Mouse (Mus musculus): Measurements from ENCODE around the gene Lmbrd1.
"Not testable (repeated sequence)": the region's sequence is repeated elsewhere in the genome, so short reads cannot be mapped to it uniquely, and the experiment has no call there.

The Lmbrd1 gene

DNA sequence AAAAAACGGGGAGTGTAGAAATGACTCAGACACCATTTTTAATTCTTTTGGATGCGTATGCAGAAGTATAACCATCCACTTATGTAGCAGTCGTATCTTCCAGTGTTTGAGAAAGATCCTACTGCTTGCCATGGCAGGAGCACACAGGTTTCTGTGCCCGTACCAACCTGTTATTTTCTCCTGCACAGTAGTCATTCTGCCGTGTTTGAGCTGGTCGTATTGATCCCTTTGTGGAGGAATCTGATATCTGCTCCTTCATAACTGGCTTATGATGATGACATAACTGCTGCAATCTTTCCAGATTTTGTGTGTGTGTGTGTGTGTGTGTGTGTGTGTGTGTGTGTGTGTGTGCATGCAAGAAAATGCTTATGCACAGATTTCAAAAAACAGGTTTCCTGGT lies 25.4 kb downstream of the Lmbrd1 start:
- POLR2A ChIA-PET: no interaction called here
- CTCF ChIA-PET: no interaction called here

DNA sequence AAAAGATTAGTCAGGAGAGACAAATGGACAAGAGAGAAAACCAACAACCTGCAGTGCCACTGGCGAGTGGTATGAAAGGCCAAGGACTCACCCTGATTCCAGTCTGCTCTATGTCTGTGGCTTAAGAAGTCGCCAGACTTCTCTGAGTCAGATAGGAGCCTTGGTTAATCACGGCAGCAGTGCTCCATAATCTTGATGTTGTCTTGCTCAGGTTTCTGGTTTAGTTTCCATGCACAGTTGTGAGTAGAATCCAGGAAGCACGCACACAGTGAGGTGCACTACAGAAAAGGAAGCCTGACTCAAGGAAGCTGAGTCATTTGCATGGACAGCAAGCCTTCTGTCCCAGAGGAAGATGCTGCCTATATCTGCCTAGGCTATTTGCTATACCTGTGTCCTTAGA lies 37.9 kb downstream of the Lmbrd1 start:
- POLR2A ChIA-PET: no interaction called here
- CTCF ChIA-PET: no interaction called here

DNA sequence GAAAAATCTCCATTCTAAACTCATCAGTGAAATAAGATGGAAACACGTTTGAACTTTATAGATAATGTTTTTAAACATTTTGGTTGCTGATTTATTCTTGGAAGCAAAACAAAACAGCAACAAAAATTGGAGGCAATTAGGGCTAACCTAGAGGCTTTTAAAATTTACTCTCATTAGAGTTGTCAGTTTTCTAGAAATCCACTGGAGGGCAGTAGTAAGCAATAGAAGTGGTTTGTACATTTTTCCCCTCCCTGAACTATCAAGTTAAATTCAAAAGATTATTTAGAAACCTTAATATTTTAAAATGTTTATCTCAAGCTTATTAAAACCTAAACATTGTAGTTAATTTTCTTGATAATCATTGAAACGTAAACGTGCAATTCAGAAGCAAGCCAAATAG lies 41.2 kb downstream of the Lmbrd1 start:
- ChIA-PET CTCF (no interaction called here), POLR2A (interaction anchor here in 1 of 4 experiments (0.7 kb wide), 1 partner anchor 22 kb away, joined by 3 read pairs; no protein-coding TSS in a partner anchor)

DNA sequence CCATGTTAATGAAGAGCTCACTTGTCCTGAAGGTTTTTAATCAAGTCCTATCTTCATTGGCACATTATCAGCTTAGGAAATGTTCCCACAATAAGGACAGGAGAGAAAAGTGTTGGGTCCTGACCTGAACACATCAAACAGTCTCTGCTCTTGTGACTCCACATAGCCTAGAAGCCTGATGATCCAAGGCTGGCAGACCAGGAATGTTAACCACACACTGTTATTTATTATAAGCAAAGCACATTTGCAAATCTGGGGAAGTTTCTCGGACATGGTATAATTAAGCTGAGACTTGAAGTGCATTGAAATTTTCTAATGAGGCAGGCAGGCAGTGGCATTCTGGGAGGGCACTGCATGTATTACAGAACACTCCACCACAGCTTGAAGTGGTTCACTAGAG lies 41.8 kb downstream of the Lmbrd1 start:
- ChIA-PET POLR2A (interaction anchor here in 1 of 4 experiments (0.6 to 0.7 kb wide), 2 partner anchors 21 to 580 kb away, joined by 3 to 5 read pairs; no protein-coding TSS in a partner anchor), CTCF (no interaction called here)

DNA sequence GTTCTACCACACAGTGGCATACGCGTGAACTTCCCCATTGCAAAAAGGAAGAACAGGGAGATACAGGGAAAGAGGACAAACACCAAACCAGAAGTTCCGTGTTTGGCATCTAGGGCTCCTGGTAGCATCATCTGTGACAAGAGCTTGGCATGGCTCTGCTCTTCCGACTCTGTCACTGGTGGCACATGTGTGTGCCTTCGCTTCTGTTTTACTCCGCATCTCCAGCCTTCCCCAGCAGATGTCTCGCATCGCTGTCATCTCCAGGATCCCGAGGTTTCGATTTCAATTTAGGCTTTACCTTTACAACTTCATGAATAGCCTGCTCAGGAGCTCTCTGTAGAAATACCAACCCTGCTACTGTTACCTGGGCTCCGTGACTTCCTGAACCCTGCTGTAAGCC lies 51.4 kb downstream of the Lmbrd1 start:
- ChIA-PET POLR2A (no interaction called here), CTCF (no interaction called here)

DNA sequence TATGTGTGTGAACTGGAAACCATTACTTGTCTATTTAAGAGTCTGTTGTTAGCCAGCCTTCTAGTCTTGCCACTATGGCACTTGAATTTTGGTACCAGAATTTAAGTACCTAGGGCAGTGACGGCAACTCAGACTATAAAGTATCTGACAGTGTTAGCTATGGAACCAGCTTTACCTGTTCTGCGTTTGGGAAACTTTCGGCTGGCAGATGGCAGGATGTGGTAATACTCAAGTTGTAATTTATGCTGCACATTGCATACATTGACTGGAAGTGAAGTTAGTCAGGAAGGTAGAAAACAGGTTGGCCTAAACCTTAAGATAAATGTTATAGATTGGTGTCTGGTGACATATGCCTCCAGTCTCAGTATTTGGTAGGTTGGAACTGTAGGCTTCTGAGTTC lies 53.9 kb downstream of the Lmbrd1 start:
- ChIA-PET POLR2A (no interaction called here), CTCF (interaction anchor here in 1 of 4 experiments (0.5 kb wide), 1 partner anchor 167 kb away, joined by 4 read pairs; no protein-coding TSS in a partner anchor)

DNA sequence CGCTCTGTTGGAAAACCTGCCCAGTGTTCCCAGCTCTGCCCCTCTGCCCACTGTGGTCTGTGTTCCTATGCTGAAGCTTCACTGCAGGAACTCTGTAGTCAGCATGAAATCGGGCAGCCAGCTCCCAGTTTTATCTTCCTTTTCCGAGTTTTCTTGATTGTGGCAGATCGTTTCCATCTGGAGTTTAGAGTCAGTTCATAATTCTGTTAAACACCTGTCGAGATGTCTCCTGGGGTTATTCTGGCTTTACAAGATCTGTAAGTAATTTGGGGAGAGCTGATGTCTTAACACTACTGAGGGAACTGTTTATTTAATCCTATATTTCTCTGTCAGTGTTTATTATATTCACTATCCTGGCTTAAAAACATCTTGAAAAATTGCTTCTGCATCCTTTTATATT lies 56.4 kb downstream of the Lmbrd1 start:
- POLR2A ChIA-PET: no interaction called here
- CTCF ChIA-PET: no interaction called here

DNA sequence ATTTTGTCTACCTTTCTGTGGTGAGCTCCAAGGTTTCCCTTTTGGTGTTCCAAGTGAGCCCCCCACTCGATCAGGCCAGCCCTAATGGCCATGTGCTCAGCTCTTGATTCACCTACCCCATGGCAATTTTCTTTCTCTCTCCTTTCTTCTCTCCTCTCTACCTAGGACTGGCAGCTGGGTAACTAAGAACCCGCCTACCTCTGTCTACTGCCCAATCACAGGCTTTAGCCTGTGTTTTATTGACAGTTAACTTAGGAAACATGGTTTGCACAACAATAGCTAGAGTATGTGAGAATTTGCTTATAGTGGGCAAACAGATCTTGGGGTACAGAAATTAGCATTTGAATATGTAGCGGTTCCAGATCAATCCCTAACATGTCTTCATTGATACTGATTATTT lies 62.5 kb downstream of the Lmbrd1 start:
- CTCF ChIA-PET: no interaction called here
- POLR2A ChIA-PET: interaction anchor here in 1 of 4 experiments (0.6 kb wide), 2 partner anchors 9 to 21 kb away, joined by 3 read pairs; no protein-coding TSS in a partner anchor

DNA sequence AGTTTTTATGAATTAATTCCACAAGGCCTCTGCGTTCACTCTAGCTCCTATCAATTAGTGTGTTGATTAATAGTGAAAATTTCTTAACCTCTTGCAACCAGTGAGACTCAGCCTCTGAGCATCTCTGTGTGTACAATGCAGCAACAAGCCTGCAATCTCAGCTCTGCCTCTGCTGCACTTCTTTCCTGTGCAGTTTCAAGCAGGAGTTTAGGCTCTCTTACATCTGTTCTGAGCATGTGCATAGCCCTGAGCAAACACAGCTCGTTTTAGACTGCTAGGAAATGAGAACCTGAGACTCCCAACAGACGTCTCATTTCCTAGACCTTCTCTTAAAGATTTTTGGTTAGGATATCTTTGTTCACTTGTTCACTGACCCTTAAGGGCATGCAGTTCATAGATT lies 63.1 kb downstream of the Lmbrd1 start:
- ChIA-PET CTCF (no interaction called here), POLR2A (interaction anchor here in 1 of 4 experiments (0.6 kb wide), 1 partner anchor 22 kb away, joined by 3 read pairs; no protein-coding TSS in a partner anchor)

DNA sequence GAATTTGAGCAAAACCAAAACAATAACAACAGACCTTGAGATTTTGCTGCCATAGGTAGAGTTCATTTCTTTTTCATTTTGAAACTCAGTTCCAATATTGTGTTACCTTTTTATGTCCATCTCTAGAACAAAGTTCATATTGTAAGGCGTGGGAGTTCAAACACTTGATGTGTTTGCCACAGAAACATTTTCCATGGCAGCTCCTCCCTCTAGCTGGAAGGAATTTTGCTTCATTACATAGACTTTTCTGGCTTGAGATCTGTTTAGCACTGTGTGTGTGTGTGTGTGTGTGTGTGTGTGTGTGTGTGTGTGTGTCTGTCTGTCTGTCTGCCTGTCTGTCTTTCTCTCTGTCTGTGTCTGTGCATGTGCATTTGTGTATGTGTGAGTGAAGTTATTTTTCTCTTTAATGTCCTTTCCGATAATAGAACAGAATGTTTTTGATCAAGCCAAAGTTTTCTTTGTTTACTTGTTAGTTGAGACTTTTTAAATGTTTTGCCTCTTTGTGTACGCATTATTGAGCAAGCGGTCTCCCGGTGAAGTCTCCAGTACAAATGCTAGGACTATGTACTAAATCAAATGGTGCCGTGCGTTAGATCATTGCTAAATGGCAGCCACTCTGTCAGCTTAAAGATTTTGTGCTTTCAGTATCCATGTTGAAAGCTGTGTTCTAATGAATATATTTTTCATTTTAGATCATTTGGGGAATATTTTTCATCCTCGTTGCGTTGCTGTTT lies 64.9 kb downstream of the Lmbrd1 start:
- CTCF ChIA-PET: no interaction called here
- POLR2A ChIA-PET: no interaction called here

DNA sequence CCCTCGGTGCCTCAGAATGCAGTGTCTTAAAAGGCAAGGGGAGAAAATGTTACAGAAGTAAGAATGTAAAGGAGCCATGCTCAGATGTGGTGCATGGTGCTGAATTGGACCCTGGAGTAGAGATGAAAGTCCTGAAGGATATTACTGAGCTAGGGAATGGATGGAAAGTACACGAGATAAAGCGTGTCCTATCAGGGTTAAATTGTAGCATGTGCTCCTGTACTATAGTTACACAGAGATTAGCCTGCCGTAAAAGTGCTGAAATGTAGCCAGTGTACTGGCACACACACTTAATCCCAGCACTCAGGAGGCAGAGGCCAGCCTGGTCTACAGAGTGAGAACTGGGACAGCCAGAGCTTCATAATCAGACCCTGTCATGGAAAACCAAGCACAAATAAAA lies 74.3 kb downstream of the Lmbrd1 start:
- ChIA-PET POLR2A (no interaction called here), CTCF (no interaction called here)

DNA sequence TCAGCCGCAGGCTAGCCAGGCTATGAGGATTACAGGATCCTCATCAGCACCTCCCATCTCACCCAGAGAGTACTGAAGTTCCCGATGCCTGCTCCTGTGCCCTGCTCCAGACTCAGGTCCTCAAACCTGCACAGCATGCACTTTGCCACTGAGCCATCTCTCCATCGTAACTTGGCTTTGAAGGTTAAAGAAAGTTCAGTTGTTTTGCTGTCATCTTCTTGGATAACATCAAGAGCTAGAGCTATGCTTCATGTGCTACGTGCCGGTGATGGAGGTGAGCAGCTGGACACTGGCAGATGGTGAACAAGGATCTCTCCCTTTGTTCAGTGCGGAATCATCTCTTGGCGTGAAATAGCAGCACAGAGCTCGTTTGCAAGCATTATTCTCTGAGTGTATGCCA lies 80.1 kb downstream of the Lmbrd1 start:
- CTCF ChIA-PET: no interaction called here
- POLR2A ChIA-PET: no interaction called here

DNA sequence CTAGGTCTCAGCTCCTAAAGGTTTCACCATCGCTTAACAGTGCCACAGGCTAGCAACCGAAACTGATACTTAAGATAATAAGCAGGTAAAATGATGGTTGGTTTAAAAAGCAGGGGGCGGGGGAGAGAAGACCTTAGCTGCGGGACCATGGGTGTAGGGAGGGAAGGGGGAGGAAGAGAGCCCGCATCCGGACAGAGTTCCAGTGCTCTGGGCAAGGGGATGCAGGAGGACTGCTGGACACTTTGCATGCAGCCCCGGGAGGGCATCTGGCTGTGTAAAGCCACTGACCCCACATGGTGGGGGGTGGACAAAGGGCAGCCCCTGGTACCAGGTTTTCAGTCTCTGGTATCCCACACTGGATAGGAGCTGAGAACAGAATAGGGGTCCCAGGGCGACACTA lies 88.0 kb downstream of the Lmbrd1 start:
- ChIA-PET CTCF (no interaction called here), POLR2A (interaction anchor here in 1 of 4 experiments (0.7 kb wide), 1 partner anchor 17 kb away, joined by 3 read pairs; no protein-coding TSS in a partner anchor)

DNA sequence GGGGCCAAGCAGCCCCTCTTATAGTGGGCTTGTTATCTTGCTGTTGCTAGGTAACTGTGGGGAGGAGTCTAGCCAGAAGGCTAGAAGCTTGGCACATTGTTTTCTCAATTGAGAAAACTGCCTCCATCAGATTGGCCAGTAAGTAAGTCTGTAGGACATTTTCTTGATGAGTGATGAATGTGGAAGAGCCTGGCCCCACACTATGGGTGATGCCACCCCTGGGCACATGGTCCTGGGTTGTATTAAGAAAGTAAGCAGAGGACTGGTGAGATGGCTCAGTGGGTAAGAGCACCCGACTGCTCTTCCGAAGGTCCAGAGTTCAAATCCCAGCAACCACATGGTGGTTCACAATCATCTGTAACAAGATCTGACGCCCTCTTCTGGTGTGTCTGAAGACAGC lies 88.8 kb downstream of the Lmbrd1 start:
- POLR2A ChIA-PET, CTCF ChIA-PET: not testable (repeated sequence)

DNA sequence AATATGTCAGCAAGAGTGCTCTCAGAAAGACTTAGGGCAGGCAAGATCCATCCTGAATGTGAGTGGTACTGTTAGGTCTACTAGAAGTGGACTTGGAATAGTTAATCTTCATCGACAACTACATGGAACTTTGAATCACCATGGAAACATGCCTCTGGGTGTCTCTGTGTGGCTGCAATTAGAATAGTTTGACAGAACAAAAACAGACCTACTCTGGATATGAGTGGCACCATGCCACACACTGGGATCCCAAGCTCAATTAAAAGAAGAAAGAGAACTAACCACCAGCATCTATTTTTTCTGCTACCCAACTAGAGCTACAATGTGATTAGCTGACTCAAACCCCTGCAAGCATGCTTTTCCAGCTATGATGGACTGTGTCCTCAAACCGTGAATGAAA lies 95.2 kb downstream of the Lmbrd1 start:
- CTCF ChIA-PET: no interaction called here
- POLR2A ChIA-PET: no interaction called here

DNA sequence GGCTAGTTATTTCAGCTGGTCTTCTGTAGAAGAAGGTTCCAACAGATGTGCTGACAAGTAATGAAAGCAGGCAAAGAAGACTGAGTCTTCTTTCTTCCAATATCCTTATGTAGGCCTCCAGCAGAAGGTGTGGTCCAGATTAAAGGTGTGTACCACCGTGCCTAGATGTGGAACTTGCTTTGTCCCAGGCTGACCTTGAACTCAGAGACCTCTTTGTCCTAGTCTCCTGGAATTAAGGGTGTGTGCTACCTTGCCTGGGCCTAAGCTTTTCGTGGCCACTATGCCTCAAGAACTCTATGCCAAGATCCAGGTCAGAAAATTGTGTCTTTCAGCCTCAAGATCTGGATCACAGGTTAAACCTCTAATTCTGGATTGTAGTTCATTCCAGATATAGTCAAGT lies 98.1 kb downstream of the Lmbrd1 start:
- CTCF ChIA-PET: no interaction called here
- POLR2A ChIA-PET: no interaction called here

DNA sequence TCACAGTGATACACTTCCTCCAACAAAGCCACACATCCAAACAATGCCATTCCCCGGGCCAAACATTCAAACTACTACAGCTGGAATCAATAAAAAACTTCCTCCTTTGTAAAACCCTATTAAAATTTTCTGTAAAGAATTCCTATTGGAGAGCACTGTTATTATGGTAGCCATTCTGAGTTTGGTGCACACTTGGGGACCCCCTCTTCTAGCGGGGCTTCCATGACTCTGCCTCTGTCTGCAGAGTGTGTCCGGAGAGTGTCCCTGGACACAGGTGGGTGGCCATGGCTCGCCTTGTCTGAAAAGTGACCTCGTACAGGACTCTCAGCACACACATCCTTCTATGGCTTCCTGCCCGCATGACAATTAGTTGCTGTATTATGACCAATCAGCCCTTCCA lies 114.7 kb downstream of the Lmbrd1 start:
- CTCF ChIA-PET: no interaction called here
- POLR2A ChIA-PET: no interaction called here

DNA sequence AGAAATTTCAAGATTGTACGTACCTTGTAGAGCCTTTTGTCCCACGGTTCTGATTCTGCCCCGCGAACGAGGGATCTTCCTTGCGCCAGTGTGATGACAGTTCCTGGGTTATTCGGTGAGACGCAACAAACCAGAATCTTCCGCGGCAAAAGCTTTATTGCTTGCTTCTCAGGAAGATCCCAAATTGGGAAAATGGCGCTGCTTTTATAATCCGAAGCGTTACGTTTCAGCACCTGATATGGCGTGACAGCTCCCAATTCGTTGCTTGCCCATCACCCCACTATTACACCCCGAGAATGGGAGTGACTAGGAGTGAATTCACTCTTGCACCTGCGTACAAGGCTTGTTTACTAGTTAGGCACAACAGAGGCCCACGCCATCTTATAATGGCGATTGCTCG lies 129.5 kb downstream of the Lmbrd1 start:
- CTCF ChIA-PET, POLR2A ChIA-PET: not testable (repeated sequence)
